Mouse (Mus musculus): ENCODE measurements at regions not wholly inside any gene's neighbourhood (a gene's known extent, or its start where the extent isn't known, plus 50 kb on each side); places are given as distances from the start of the nearest gene placed in this dataset.
"Not testable (repeated sequence)": the region's sequence is repeated elsewhere in the genome, so short reads cannot be mapped to it uniquely, and the experiment has no call there.

GRCm38 (mm10) chr8:20122067-20122925, 219.1 kb downstream of the Gm31371 start:
- ATAC-seq: peak; percentile 99

DNA sequence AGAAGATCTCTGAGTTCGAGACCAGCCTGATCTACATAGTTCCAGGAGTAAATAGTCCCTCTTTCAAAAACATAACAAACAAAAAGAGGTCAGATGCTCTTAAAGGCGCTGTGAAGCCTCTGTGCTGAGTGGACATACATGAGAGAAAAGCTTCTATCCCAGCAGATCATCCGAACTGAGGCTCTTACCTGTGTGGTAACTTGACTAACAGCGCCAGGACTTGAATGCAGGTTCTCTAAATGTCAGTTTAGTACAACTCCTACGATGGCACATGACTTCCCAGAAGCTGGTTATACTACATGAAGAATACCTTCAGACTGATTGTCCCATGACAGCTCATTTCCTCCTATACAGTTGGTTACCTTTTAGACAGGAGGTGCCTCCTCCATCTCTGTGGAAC, 220.4 kb downstream of the Gm31371 start:
- ATAC-seq: not testable (repeated sequence)

- not testable (repeated sequence) for ATAC-seq
These were observed 227.4 kb downstream of the Gm15319 start for GRCm38 (mm10) chr8:20135626-20136025.

DNA sequence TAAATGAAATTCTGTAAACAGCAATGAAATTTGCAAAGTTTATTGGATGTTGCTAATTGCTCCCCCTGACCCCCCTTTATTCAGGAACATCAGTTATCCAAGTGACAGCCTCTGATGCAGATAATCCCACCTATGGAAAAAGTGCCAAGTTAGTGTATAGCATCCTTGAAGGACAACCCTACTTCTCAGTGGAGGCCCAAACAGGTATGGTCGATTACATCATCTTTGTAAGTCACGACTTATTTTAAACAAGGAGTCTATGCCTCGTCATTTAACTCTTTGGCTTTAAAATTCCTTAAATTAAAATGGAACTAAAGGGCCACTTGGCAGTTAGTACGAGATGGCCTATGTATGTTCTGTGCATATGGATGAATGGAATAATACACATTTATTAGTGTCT, 217.6 kb downstream of the Gm15319 start:
- not testable (repeated sequence) for ATAC-seq

DNA sequence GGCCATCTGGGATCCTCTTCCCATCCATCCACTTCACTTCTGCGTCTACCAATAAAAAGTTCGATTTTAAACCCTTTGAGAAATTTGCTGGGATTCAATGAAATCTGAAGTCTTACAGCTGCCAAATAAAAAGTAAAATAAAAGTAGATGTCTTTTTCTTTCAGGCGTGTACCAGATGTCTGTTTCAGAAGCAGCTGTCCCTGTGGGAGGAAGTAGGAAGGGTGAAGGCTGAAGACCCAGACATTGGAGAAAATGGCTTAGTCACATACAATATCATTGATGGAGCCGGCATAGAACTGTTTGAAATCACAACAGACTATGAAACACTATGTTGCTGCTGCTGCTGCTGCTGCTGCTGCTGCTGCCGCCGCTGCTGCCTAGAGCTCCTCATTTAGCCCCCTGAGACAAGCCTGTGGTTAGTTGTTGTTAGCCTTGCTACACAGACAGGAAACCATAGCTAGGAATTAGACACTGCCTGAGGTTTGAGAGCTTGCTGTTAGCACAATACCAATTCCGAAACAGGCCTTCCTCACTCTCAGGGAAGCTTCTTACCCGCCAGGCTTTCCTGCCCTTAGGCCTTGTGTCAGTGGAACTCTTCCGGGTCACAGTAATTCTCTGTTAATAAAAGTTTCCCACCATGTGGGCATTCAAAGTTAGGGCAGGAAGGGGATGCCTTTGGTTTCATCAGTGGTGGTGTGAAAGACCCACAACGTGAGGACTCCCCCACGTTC, 211.5 kb downstream of the Gm15319 start:
- ATAC-seq: not testable (repeated sequence)

DNA sequence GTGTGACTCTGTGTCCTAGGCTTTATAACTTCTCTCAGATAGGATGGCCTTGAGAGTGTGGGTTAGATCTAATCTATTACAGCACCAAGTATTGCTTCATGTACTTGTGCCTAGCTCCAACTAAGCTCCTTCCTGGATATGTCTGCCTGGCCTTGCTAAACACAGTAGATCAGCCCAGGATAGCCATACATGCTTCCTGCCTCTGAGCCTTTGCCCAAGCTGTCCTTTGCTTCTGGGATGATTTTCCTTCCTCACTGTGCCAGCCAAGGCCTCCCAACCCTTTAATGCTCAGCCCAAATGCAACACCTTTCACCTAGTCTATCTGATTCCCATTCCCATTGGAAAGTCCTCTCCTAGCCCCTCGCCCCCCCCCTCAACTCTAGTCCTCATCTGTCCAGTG, 208.9 kb downstream of the Gm15319 start:
- not testable (repeated sequence) for ATAC-seq
